ENCODE assay signal across 8 mouse cellular contexts in the genomic region with DNA sequence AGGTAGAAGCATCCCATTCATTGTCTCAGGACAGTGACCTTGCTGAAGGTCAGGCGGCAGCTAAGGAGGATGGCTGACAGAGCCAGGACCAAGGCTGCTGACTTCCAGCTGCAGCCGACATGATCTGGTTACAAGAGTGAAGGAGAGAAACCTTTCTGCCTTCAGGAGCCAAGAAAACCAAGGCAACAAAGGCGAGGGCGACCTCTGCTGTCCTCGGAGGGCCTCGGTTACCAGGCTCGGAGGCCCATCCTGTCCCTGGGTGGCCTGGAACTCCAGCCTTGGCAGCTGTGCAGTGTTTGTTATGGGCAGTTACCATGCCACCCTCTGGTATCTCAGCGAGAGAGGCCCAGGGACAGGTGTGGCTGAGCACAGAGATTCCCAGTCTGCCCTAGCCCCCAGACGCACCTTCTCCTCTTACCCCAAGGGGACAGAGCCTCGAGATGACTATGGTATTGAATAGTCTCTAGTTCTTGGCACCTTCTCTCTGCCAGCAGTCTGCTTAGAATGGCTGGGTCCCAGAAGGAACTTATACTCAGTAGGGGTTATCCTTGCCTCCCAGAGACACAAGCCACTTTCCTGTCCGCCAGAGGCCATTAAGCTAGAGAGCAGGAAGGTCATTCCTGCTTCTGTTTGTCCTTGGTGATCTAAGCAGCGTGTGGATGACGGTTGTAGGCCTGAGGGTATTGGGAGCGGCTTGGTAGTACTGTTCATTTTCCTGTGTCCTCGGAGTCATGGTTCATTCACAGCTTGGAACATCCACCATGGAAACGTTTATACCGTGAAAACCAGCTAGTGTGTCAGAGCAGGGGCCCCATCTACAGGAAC.
DNase-seq lines count a peak whose midpoint lies in the region; ATAC-seq and TF ChIP-seq lines count a peak whose summit lies in the region.

No protein-coding gene starts in this region.

- H3K4me1 ChIP-seq in liver, postnatal 0 days (ENCODE audit: insufficient read depth): peaks cover 12% of the 10 kb centered on the region
- H3K4me1 ChIP-seq in liver, embryonic 11.5 days (replicated peaks; ENCODE audit: control insufficient read depth, insufficient read depth, low read length): no peaks in the 10 kb centered on the region
- peaks cover 14% of the 10 kb centered on the region for H3K4me1 ChIP-seq in embryonic facial prominence, embryonic 10.5 days
- H3K4me1 ChIP-seq in lung, embryonic 15.5 days: peaks cover 37% of the 10 kb centered on the region

- H3K27me3 ChIP-seq in liver, postnatal 0 days (ENCODE audit: insufficient read depth, low read length): no peaks in the 10 kb centered on the region
- H3K27me3 ChIP-seq in liver, embryonic 11.5 days (replicated peaks; ENCODE audit: control insufficient read depth, insufficient read depth, low read length): no peaks in the 10 kb centered on the region
- H3K27me3 ChIP-seq in embryonic facial prominence, embryonic 10.5 days (replicated peaks; ENCODE audit: low read depth, poor library complexity, severe bottlenecking): no peaks in the 10 kb centered on the region
- H3K27me3 ChIP-seq in lung, embryonic 15.5 days: no peaks in the 10 kb centered on the region

- peak; percentile 43 for TF ChIP-seq CTCF in liver, postnatal 0 days (IDR thresholded peaks at IDR 0.05; ENCODE audit: low read depth)

- DNase-seq in liver, postnatal 0 days: no peak
- DNase-seq in liver, embryonic 11.5 days (ENCODE audit: low spot score): no peak
- peak; percentile 56 for DNase-seq in embryonic facial prominence, embryonic 10.5 days (ENCODE audit: low spot score)
- peak; percentile 71 for DNase-seq in heart, postnatal 25 days (ENCODE audit: low spot score)
- DNase-seq in T-cell, adult 2 months (ENCODE audit: low spot score): no peak
- DNase-seq in layer of hippocampus, adult 9-10 months (ENCODE audit: low spot score): no peak
- no peak for DNase-seq in urinary bladder, postnatal 25 days (ENCODE audit: low spot score)

- no peaks in the 10 kb centered on the region for H3K36me3 ChIP-seq in liver, postnatal 0 days (replicated peaks; ENCODE audit: insufficient read depth, low read length)
- no peaks in the 10 kb centered on the region for H3K36me3 ChIP-seq in liver, embryonic 11.5 days (ENCODE audit: control insufficient read depth, insufficient read depth, low read length)
- no peaks in the 10 kb centered on the region for H3K36me3 ChIP-seq in embryonic facial prominence, embryonic 10.5 days (replicated peaks)
- no peaks in the 10 kb centered on the region for H3K36me3 ChIP-seq in lung, embryonic 15.5 days

- H3K4me2 ChIP-seq in liver, postnatal 0 days (ENCODE audit: low read depth, low read length): no peak overlapping the region
- no peak overlapping the region for H3K4me2 ChIP-seq in liver, embryonic 11.5 days
- no peak overlapping the region for H3K4me2 ChIP-seq in lung, embryonic 15.5 days

- WGBS in liver, postnatal 0 days (ENCODE audit: insufficient replicate concordance): 75% methylated on average over 17 of the region's 17 CpGs
- WGBS in liver, embryonic 11.5 days: 67% methylated on average over 17 of the region's 17 CpGs
- WGBS in embryonic facial prominence, embryonic 10.5 days: 49% methylated on average over 17 of the region's 17 CpGs
- 52% methylated on average over 17 of the region's 17 CpGs for WGBS in lung, embryonic 15.5 days

- no peak overlapping the region for H3K9ac ChIP-seq in liver, postnatal 0 days (replicated peaks)
- H3K9ac ChIP-seq in liver, embryonic 11.5 days (ENCODE audit: low read depth, low read length): no peak overlapping the region
- H3K9ac ChIP-seq in lung, embryonic 15.5 days: no peak overlapping the region

- intact Hi-C loops in heart, postnatal 25 days (cut with DNase I): loop anchor here (1.0 to 5.0 kb wide), 5 partner anchors 18 to 137 kb away; no protein-coding TSS in a partner anchor

- ATAC-seq in liver, postnatal 0 days: no peak
- ATAC-seq in liver, embryonic 11.5 days (replicated peaks; ENCODE audit: low FRiP score): no peak
- ATAC-seq in lung, embryonic 15.5 days (ENCODE audit: borderline replicate concordance, extremely low read depth, low FRiP score, low TSS enrichment): peak; percentile 27; the same call in 1 of the 2 replicates

- H3K4me3 ChIP-seq in liver, postnatal 0 days (ENCODE audit: low read depth, low read length): no peak overlapping the region
- H3K4me3 ChIP-seq in liver, embryonic 11.5 days (ENCODE audit: low read depth, low read length): no peak overlapping the region
- H3K4me3 ChIP-seq in embryonic facial prominence, embryonic 10.5 days: no peak overlapping the region
- no peak overlapping the region for H3K4me3 ChIP-seq in lung, embryonic 15.5 days

- TF ChIP-seq EP300 in liver, postnatal 0 days (IDR thresholded peaks at IDR 0.05; ENCODE audit: low read depth): no peak

- H3K9me3 ChIP-seq in liver, postnatal 0 days (ENCODE audit: low read length): no peaks in the 10 kb centered on the region
- no peaks in the 10 kb centered on the region for H3K9me3 ChIP-seq in liver, embryonic 11.5 days (ENCODE audit: control insufficient read depth, low read length)
- no peaks in the 10 kb centered on the region for H3K9me3 ChIP-seq in embryonic facial prominence, embryonic 10.5 days
- no peaks in the 10 kb centered on the region for H3K9me3 ChIP-seq in lung, embryonic 15.5 days

- H3K27ac ChIP-seq in liver, postnatal 0 days (ENCODE audit: low read depth): no peak overlapping the region; the same call in 1 of the 2 replicates
- H3K27ac ChIP-seq in liver, embryonic 11.5 days (ENCODE audit: low read depth, low read length): no peak overlapping the region
- peak overlapping the region; percentile 55; the same call in 1 of the 2 replicates for H3K27ac ChIP-seq in embryonic facial prominence, embryonic 10.5 days (replicated peaks)
- H3K27ac ChIP-seq in lung, embryonic 15.5 days: peak overlapping the region; percentile 18; the same call in 1 of the 2 replicates

Comparison
In these comparisons a context has a peak if more than half of its experiments do, and no peak if none do; other contexts are left out.
1. DNase-seq: peak in embryonic facial prominence, embryonic 10.5 days (single experiment) and heart, postnatal 25 days (single experiment); none in liver, postnatal 0 days (single experiment), liver, embryonic 11.5 days (single experiment), T-cell, adult 2 months (single experiment), layer of hippocampus, adult 9-10 months (single experiment) and urinary bladder, postnatal 25 days (single experiment).
2. H3K27ac ChIP-seq: peak in embryonic facial prominence, embryonic 10.5 days (single experiment) and lung, embryonic 15.5 days (single experiment); none in liver, postnatal 0 days (single experiment) and liver, embryonic 11.5 days (single experiment).